Comparison of ENCODE assay signal across 14 mouse cellular contexts in the genomic region with DNA sequence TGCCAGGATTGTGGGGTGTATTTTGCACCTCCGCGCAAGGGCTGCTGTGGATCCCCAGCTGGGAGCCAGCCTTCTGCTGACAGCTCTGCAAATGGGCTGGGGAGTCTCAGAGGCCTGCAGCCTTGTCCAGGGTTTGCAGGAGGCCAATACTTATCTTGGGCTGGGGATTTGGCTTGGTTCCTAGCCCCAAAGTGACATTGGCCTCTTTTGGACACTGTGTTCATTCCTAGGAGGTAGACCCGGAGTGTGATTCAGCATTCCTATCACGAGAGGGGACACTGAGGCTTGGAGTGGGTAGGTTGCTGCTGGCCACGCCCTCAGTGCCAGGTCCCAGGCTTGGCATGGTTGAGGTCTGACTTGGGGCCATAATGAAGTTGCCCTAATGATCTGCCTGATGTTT.
DNase-seq lines count a peak whose midpoint lies in the region; ATAC-seq and TF ChIP-seq lines count a peak whose summit lies in the region.
"Had no signal": no experiment of that assay in that cellular context is flagged by ENCODE, and none has a peak within 500 bp of the region (broad histone marks: within the 10 kb centered on the region; RNA-seq: fewer than 3 reads in every experiment).

No protein-coding gene starts in this region.

- peaks cover 42% of the 10 kb centered on the region for H3K4me1 ChIP-seq in midbrain, embryonic 14.5 days (ENCODE audit: control insufficient read depth, insufficient read depth, low read length)
- H3K4me1 ChIP-seq in midbrain, postnatal 0 days (ENCODE audit: insufficient read depth, low read length): peaks cover 17% of the 10 kb centered on the region; the same call in 1 of the 2 replicates
- peaks cover 13% of the 10 kb centered on the region for H3K4me1 ChIP-seq in liver, embryonic 11.5 days (replicated peaks; ENCODE audit: control insufficient read depth, insufficient read depth, low read length)

- 87% methylated on average over 5 of the region's 5 CpGs for WGBS in midbrain, embryonic 14.5 days
- WGBS in midbrain, postnatal 0 days: 80% methylated on average over 5 of the region's 5 CpGs
- 79% methylated on average over 5 of the region's 5 CpGs for WGBS in liver, embryonic 11.5 days

- no peak for ATAC-seq in midbrain, embryonic 14.5 days (ENCODE audit: low FRiP score, low TSS enrichment)
- no peak for ATAC-seq in midbrain, postnatal 0 days (ENCODE audit: low FRiP score)
- ATAC-seq in liver, embryonic 11.5 days (replicated peaks; ENCODE audit: low FRiP score): no peak
- ATAC-seq: hindbrain, embryonic 16.5 days had no signal

- no peak for TF ChIP-seq CTCF in midbrain, postnatal 0 days (IDR thresholded peaks at IDR 0.05)

- peak; percentile 30 for DNase-seq in adrenal gland, adult 8-10 months
- no peak for DNase-seq in adrenal gland, postnatal 25 days
- DNase-seq in kidney, adult 8-10 months: peak; percentile 38 to 48
- DNase-seq in kidney, postnatal 14 days: no peak
- DNase-seq in midbrain, embryonic 14.5 days: no peak
- no peak for DNase-seq in midbrain, postnatal 0 days (ENCODE audit: low spot score)
- DNase-seq in spleen, postnatal 14 days (ENCODE audit: low spot score in 2 of 2): no peak
- DNase-seq in liver, embryonic 11.5 days (ENCODE audit: low spot score): no peak
- DNase-seq: cerebellum, postnatal 36 days; lung, adult 2 months; right cerebral cortex, postnatal 4 days had no signal

- no peaks in the 10 kb centered on the region for H3K27me3 ChIP-seq in midbrain, embryonic 14.5 days (ENCODE audit: control insufficient read depth, insufficient read depth, low read length)
- no peaks in the 10 kb centered on the region for H3K27me3 ChIP-seq in midbrain, postnatal 0 days (ENCODE audit: insufficient read depth, low read length)
- H3K27me3 ChIP-seq in liver, embryonic 11.5 days (replicated peaks; ENCODE audit: control insufficient read depth, insufficient read depth, low read length): no peaks in the 10 kb centered on the region
- H3K27me3 ChIP-seq: embryonic facial prominence, embryonic 12.5 days; limb, embryonic 15.5 days had no signal

- no peak overlapping the region for H3K4me3 ChIP-seq in midbrain, embryonic 14.5 days (replicated peaks; ENCODE audit: low read depth, low read length)
- no peak overlapping the region for H3K4me3 ChIP-seq in midbrain, postnatal 0 days (ENCODE audit: low read depth, low read length)
- no peak overlapping the region for H3K4me3 ChIP-seq in liver, embryonic 11.5 days (ENCODE audit: low read depth, low read length)
- H3K4me3 ChIP-seq: embryonic facial prominence, embryonic 12.5 days; limb, embryonic 15.5 days had no signal

- H3K9ac ChIP-seq in midbrain, embryonic 14.5 days (replicated peaks; ENCODE audit: low read length): no peak overlapping the region
- H3K9ac ChIP-seq in midbrain, postnatal 0 days (replicated peaks; ENCODE audit: low read length, poor library complexity, severe bottlenecking): no peak overlapping the region
- H3K9ac ChIP-seq in liver, embryonic 11.5 days (ENCODE audit: low read depth, low read length): no peak overlapping the region
- H3K9ac ChIP-seq: embryonic facial prominence, embryonic 12.5 days; limb, embryonic 15.5 days had no signal

- H3K36me3 ChIP-seq in midbrain, embryonic 14.5 days (ENCODE audit: control insufficient read depth, insufficient read depth, low read length): no peaks in the 10 kb centered on the region; the same call in 1 of the 2 replicates
- H3K36me3 ChIP-seq in midbrain, postnatal 0 days (ENCODE audit: insufficient read depth, low read length): no peaks in the 10 kb centered on the region
- no peaks in the 10 kb centered on the region for H3K36me3 ChIP-seq in liver, embryonic 11.5 days (ENCODE audit: control insufficient read depth, insufficient read depth, low read length)
- H3K36me3 ChIP-seq: embryonic facial prominence, embryonic 12.5 days; limb, embryonic 15.5 days had no signal

- 0 out of 2 replicates have a peak overlapping the region, but pooled peaks have one; percentile 75 for H3K27ac ChIP-seq in midbrain, embryonic 14.5 days (replicated peaks; ENCODE audit: low read depth, low read length)
- no peak overlapping the region for H3K27ac ChIP-seq in midbrain, postnatal 0 days (ENCODE audit: low read depth, low read length)
- H3K27ac ChIP-seq in liver, embryonic 11.5 days (ENCODE audit: low read depth, low read length): no peak overlapping the region
- H3K27ac ChIP-seq: embryonic facial prominence, embryonic 12.5 days; limb, embryonic 15.5 days had no signal

- no peak overlapping the region for H3K4me2 ChIP-seq in midbrain, embryonic 14.5 days (ENCODE audit: low read length)
- H3K4me2 ChIP-seq in midbrain, postnatal 0 days (ENCODE audit: low read depth, low read length, poor library complexity, severe bottlenecking): no peak overlapping the region
- H3K4me2 ChIP-seq in liver, embryonic 11.5 days: no peak overlapping the region
- H3K4me2 ChIP-seq: embryonic facial prominence, embryonic 12.5 days; limb, embryonic 15.5 days had no signal

- H3K9me3 ChIP-seq in midbrain, embryonic 14.5 days (ENCODE audit: control insufficient read depth, low read length): no peaks in the 10 kb centered on the region
- H3K9me3 ChIP-seq in midbrain, postnatal 0 days (ENCODE audit: low read length): no peaks in the 10 kb centered on the region
- no peaks in the 10 kb centered on the region for H3K9me3 ChIP-seq in liver, embryonic 11.5 days (ENCODE audit: control insufficient read depth, low read length)
- H3K9me3 ChIP-seq: embryonic facial prominence, embryonic 12.5 days; limb, embryonic 15.5 days had no signal

Comparison
In these comparisons a context has a peak if more than half of its experiments do, and no peak if none do; other contexts are left out.
1. DNase-seq: peak in adrenal gland, adult 8-10 months (single experiment) and kidney, adult 8-10 months (2 of 2); none in adrenal gland, postnatal 25 days (single experiment), kidney, postnatal 14 days (single experiment), midbrain, embryonic 14.5 days (single experiment), midbrain, postnatal 0 days (single experiment), spleen, postnatal 14 days (0 of 2) and liver, embryonic 11.5 days (single experiment).